Mouse (Mus musculus) retina, adult 2 months (tissue): Measurements from ENCODE around the gene Shmt1.

Experiments used
- DNase-seq: peaks from one replicate; pipeline ENCODE4 v3.0.0-alpha.2; 2012; ENCODE audit warnings: low read depth, low spot score

Shmt1 gene

DNA sequence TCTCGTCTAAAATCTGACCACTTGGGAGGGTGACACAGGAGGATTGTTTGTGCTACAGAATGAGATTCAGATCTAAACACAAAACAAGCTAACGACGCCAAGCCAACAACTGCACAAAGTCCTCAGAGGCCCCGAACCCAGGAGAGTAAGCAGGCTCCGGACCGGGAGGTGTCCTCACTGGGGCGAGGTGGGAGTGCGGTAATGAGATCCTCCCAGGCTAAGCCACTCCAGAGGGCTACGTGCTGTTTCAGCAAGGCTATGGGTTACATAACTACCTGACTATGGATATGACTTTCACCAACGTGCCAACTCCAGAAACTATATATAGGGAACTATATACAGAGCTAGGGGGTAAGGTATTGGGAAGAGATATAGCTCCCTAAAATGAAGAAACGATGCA, 15.2 kb downstream of the Shmt1 start:
- DNase-seq: no peak

DNA sequence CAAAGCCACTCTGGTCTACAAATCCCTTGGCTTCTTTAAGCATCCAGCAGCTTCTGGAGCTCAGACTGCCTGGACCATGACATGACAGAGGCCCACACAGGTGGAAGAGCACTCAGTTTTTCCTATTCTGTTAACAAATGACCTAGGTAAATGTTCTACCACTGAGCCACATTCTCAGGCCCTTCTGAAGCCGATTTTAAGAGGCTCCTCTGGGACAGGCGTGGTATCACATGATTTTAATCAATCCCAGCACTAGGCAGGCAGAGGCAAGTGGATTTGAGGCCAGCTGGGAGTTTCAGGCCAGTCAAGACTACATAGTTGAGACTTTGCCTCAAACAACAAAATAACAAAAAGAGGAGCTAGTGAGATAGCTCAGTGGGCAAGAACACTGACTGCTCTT, 21.0 kb downstream of the Shmt1 start:
- no peak for DNase-seq

DNA sequence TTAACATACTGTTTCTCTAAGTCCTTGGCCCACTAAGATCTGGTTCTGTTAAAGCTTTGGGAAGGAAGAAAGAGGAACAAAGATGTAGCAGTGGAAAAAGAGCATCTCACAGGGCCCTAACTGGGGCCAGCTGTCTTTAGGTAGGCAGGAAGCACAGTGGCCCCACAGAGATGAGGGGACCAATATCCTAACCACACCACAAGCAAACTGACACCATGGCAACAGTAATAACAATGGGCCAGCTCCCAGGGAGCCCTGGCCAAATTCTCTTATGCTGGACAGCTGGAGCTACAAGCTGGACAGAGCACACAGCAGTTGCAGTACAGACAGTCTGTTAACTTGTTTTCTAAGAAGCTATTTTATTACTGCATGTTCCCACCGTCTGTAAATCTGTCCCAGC, 23.9 kb downstream of the Shmt1 start:
- no peak for DNase-seq

DNA sequence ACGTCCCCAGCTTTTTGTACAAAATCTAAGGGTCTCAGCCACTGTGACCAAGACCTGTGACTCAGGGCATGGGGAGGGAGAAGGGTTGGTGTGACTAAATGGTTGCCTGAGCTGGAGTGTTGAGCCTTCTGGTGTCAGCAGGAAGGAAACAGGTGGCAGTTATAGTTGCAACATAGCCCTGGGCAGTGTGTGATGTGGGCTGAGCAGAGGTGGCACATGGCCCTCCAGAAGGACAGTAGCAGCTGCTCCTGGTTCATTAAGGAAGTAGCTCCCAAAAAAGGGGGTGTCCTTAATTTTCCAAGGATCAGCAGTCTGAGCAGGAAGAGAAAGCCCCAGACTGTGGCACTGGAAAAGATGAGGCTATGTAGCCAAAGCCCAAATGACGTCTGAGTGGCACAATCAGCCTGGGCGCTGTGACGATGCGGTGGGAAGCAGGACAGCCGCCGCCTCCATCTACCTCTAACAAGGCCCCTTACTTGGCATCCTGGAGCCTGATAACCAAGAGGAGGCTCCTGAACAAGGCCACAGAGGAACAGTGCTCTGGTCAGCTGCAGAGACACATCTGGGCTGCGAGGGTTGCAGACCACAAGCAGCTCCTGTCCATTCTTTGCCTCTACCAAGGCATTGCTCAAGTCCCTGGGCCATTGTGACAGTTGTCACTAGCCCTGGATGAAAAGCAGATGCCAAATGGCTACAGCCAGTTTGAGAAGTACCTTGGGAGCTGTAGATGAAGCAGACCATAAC, 27.2 kb downstream of the Shmt1 start:
- DNase-seq: no peak

DNA sequence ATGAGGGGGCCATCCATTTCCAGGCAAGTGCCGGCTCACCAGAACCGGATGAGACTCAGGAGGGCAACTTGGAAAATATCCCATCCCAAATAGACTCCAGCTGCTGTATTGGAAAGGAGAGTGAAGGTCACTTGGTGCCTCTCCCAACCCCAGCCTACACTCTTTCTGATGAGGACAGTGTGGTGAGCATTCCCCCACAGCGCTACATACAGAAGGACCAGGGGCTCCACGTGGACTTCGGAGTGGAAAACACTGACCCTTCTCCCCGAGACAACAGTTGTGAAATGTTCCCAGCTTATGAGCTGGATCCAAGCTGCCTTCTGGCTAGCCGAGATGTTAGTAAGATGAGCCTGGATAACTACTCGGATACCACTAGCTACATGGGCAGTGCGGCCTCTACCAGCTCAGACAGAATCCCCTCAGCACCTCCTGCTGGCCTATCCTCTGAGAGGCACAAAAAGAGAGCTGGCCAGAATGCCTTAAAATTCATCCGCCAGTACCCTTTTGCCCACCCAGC, 31.8 kb downstream of the Shmt1 start:
- no peak for DNase-seq

DNA sequence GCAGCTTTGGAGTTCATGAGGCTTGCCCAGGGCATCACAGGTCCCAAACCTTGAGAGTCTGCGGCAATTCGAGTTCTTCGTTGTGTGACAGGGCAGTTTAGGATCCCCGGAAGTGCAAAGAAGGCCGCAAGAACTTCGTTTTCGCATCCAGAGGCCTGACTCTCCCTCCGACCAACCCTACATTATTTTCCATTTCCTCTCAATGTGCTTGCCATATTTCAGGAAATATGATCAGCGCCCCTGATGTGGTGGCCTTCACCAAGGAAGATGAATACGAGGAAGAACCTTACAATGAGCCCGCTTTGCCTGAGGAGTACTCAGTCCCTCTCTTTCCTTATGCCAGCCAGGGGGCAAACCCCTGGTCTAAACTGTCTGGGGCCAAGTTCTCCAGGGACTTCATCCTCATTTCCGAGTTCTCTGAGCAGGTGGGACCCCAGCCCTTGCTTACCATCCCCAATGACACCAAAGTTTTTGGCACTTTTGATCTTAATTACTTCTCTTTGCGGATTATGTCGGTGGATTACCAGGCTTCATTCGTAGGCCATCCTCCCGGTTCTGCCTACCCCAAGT, 33.6 kb downstream of the Shmt1 start:
- no peak for DNase-seq

DNA sequence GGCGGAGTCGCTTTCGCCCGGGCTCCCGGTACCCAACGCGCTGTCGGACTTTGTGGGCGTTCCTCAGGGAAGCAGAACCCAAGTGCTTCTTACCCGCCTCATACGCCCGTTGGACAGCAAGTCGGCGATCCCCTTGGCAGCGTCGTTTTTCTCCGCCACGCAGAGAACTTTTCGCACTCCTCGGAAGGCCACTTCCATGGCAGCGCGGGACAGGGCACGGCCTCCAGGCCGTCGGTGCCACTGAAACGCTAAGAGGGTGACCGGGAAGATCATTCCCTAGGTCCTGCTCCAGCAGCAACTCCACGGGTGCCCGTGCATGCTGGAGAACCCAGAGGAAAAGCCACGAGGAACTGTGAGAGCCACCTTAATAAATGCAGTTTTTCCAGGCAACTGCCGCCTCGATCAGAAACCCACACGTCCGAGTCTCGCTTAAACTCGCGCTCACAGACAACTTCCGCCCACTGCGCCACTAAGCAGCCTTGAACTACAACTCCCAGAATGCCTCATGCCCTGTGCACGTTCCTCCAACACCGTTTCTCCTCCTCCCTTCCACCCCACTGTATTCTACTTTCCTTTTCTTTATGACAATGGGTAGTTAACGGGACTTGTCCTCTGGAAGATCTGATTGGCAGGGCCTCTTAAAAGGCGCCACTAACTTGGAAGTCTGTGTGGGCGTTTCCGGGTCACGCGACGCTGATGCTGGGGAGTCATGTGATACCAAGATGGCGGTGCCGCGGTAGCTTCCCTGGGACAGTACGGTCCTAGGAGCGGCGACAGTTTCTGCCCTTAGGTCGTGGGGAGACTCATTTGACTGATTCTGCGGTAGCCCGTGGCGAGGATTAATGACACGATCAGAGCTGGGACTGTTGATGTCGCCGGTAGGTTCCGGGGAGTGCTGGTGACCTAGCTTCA, 34.4 kb downstream of the Shmt1 start, which contains the start of the genes Top3a and Smcr8:
Gene Top3a (minus strand): TSS at position 537 of the 912 bp plus-strand sequence.
Gene Smcr8 (plus strand): TSS at position 696 of the 912 bp plus-strand sequence.
- DNase-seq: peak; percentile 80

DNA sequence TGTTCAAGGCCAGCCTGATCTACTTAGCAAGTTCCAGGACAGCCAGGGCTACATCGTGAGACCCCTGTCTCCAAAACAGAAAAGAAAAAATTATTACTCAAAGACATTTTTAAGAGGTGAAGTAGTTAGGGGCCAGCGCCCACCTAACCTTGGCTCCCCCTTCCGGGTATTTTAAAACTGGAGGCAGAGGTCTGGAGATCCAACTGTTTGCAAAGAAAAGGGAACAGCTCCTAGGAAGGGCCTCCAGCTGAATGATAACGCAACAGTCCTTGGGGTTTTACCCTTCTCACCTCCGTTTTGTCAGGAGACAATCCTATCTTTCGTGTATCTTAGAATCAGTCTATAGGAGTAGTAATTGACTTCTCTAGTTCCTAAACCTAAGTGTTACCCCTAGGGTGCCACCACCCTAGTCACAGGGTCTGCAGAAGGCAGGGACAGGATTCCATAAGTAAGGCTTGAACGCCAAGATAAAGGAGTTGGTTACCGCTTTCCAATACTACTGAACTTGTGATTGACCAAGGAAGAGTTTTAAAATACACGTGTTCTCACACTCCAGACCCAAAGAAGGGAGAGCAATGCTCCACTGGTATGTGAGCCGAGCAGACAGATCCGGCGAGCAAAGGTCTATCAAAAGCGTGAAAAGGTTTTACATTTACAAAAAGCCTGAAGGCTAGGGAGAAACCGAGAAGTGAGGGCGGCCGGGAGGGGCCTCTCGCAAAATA, 35.2 kb downstream of the Shmt1 start:
- DNase-seq: no peak

DNA sequence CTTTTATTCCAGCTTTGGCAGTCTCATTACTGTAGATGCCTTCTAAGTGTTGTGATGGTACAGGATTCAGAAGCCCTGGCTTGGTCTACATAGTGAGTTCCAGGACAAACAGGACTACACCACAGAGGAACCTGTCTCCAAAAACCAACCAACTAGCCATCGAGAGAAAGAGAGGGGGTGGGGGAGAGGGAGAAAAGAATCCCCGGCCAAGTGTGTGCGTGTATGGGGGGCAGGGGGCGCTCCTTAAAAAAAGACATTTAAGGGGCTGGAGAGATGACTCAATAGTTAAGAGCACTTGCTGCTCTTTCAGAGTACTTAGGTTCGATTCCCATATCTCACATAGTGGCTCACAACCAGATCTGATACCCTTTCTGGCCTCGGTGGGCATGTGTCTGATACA, 35.9 kb downstream of the Shmt1 start:
- DNase-seq: no peak

DNA sequence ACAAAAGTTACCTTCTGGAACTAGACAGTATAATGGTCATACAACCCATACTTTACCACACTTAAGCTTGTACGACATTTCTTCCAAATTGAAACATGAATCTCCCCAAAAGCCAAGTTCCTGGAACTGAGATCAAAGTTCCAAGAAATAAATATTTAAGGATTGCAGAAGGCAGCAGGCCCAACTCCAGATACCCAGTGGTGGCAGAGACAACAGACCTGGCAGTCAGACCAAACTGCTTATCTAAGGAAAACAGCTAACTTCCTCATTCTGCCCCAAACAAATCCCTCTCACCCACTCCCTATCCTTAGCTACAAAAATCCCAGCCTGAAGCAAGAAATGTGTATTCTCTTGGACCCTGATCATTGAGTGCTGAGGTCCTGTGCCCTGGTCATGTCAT, 36.7 kb downstream of the Shmt1 start:
- no peak for DNase-seq

DNA sequence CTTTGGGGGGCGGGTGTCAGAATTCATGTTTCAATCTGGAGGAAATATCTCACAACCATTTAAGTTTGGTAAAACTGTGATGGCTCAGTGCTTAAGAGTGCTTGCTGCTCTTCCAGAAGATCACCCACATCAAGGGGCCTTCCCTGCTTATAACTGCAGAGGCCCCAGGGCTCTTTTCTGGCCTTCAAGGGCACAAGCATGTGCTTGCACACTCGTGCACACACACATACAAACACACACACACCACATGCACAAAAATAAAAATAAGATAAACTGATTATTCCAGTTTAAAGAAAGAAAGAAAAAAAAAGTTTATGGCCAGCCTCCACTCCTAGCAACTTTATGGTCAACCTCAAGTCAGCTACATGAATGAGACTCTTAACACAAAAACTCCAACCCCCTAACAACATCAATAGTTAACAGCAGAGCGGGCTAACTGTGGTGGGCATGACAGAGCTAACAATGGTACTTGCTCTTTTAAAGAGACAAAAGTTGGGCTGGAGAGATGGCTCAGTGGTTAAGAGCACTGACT, 37.3 kb downstream of the Shmt1 start:
- no peak for DNase-seq

DNA sequence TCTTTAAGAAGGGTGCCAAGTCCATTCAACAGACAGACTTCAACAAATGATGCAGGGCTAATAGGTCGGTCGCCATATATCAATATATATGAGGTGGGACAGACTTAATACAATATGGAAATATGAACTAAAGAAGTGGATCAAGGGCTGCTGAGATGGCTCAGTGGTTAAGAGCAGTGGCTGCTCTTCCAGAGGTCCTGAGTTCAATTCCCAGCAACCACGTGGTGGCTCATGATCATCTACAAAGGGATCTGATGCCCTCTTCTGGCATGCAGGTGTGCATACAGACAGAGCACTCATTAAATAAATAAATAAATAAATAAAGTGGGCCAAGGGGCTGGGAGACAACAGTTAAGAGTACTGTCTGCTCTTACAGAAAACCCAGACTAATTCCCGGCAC, 39.4 kb downstream of the Shmt1 start:
- no peak for DNase-seq

DNA sequence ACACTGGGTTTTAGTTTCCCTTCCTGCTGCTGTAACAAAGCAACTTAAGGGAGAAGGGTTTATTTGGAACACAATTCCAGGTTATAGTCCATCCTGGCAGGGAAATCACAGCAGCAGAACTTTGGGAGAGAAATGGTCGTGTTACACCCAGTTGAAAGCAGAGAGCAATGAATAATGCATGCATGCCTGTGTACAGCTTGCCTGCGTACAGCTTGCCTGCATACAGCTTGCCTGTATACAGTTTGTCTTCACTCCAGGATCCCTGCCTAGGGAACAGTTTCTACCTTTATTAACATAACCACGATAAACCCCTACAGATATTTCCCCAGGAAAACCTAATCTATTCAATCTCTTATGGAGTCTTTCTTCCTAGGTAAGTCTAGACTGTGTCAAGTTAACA, 40.7 kb downstream of the Shmt1 start:
- DNase-seq: no peak

DNA sequence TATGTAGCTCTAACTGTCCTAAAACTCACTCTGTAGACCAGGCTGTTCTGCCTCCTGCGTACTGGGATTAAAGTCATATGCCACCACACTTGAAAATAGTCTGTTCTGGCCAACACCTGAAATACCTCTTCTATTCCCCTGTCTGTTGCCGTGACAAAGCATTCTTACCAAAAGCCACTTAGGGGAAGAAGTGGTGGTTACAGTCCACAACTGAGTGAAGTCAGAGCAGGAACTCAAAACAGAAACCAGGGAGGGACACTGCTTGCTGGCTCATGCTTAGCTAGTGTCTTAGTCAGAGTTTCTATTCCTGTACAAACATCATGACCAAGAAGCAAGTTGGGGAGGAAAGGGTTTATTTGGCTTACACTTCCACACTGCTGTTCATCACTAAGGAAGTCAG, 42.2 kb downstream of the Shmt1 start:
- DNase-seq: no peak

DNA sequence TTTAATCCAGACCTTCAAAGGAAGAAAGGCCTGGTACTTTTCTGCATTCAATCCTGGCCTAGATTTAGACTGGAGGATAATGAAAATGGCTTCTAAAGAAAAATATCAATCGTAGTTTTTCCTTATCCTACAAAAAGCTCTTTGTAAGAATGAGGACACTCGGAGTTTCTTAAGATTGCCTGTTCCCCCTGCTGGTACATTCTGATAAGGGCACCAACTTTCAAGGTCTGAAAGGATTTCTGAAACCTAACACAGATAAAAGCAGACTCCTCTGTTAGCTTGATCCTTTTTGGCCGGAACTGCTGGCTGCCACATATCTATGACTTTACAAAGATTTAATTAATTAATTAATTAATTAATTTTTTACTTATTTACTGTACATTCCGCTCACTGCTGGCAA, 44.5 kb downstream of the Shmt1 start:
- no peak for DNase-seq

DNA sequence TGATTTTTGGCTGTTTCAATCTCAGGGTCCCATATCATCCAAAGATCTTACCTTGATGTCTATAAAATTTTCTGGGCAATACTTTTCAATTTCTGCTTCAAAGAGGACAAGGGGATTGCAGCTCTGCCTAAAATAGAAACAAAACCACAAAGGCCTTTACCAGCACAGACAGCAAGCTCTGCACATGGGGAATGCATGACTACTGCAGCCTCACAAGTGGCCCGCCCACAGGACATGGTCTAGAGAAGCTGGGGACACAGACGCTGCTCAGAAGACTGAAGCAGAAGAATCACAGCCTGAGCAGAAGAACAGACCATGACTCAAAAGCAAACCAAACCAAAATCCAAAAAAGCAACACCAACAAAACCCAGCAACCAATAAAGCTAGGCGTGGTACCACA, 49.8 kb downstream of the Shmt1 start:
- no peak for DNase-seq

DNA sequence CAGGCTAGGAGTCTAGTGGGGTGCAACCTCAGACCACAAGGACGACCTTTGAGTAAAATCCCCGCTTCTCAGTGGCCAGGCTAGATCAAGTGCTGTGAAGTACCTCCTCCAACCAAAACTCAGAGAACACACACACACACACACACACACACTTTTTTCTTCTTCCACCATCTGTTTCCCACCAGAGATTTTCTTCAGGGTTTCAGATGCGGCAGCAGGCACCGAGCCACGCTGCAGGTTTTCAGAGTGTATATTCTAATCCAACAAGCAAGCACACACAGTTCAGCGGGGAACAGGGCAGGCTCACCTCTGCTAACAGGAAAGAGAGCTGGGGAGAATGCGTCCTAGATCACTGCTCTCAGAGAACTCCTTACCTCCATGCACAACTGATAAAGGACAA, 55.9 kb downstream of the Shmt1 start:
- no peak for DNase-seq

DNA sequence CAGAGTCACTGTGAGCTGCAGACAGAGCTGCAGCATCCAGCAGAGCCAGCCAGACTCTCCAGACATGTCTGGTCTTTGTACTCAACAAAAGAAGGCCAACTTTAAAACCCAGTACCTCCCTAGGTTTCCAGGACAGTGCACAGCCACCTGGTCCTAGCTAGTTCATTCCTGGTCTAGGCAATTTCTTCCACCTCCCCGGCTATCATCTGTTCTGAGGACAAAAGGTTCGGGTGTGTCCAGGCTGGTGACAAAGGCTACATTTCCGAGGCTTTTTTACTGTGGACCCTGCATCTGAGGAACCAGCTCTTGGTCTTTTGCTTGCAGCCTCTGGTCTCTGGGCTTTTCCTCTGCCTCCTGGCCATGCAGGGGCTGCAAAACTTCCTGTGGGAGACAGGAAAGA, 71.2 kb downstream of the Shmt1 start:
- no peak for DNase-seq
